Mouse (Mus musculus): ENCODE data around the gene Ltbp2.
A peak's percentile ranks its signal among the peaks of the same experiment; 100 is the strongest.

Ltbp2 gene

DNA sequence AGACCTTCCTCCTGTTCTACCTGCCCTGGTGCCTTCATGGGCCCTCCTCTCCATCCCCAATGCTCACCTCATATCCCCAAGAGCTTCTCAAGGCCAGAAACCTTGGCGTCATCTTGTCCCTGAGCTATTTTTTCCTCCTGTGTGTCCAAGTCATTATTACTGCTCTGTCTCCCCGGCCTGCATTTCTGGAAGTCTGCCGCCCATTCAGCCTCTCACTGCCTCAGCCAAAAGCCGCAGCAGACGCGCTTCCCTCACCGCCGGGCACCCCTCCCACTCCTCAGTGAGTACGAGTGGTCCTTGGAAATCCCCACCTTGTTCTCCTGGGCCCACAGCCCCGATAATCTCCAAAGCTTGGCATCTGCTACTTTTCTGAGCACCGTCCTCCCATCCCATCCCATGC is 3.8 kb upstream of the Ltbp2 start:
- no peak for DNase-seq (ENCODE audit: low spot score in 2 of 2)

DNA sequence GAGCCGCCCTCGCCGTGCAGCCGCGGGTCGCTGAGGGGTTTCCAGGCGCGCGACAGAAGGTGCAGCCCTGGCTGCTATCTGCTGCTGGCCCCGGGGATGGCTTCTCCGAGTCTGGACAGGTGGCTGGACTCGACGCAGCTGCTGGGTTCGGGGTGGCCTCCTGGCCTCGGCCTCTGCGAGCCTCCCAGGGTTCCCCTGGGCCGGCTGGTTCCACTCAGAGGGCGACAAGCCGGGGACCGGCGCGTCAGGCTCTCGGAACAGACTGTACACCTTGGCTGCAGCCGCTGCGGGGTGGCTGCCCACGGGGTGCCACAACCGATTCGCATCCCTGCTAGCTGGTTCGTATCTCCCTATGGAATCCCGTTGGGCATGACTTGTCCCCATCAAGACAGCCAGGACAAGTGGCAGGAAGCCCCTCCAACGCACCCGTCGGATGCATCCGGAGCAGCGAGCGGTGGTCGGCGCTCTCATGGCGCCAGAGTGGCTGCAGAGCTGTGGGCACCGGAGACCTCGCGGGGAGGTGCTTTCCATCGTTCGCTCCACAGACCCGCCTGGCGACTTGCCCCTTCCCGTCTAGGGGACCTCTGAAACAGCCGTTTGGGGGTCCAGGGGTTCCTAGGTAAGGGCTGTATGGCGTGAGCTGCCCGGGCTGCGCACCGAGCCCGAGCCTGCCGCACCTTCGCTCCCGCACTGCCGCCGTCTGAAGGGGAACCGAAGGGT is 411 bp downstream of the Ltbp2 start:
- DNase-seq (ENCODE audit: low spot score in 2 of 2) = no peak

DNA sequence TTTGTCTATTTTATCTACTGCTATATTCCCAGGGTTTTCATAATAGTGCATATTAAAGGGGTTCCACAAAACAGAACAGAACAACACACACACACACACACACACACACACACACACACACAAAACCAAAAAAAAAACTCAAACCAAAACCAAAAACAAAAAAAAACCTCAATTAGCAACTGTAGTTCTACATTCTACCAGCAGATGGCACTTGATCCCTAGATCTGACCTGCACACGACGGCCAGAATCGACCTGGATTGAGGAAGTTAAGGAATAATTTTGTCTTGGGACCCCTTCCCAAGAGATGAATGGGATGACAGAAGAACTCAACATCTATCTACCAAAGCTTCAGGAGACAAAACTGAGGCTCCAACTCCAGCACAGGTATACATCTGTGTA is 2.9 kb downstream of the Ltbp2 start:
- no peak for DNase-seq (ENCODE audit: low spot score in 2 of 2)

DNA sequence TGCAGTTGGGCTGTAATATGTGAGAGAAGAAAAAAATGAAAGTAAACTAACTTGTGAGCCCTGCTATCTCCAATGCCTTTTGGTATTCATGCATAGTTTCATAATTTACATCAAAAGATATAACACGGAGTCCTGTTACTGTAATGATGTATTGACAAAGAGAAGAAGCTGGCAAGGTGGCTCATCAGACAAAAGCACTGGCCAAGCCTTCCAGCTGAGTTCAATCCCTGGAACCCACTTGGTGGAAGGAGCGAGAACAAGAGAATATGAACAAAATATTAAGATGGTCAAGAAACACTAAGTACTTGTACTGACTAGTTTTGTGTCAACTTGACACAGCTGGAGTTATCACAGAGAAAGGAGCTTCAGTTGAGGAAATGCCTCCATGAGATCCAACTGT is 4.0 kb downstream of the Ltbp2 start:
- no peak for DNase-seq (ENCODE audit: low spot score in 2 of 2)

DNA sequence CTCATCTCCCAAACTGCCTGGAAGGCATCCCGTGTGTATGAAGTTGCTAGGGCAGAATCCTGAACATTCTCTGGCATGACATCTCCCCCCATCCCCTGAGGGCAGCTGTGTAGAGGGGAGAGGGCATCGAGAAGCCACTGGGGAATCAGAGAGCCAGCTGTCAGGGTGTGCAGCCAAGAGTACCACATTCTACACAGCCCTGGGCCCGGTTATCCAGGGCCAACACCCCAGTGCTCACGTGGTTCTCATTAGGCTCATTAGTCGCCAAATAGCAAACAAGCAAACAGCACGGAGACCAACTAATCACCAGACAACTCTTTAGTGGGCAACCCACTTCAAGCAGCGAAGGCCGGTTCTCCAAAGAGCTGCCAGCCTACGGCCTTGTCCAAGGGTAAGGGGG is 10.9 kb downstream of the Ltbp2 start:
- no peak for DNase-seq (ENCODE audit: low spot score in 2 of 2)

DNA sequence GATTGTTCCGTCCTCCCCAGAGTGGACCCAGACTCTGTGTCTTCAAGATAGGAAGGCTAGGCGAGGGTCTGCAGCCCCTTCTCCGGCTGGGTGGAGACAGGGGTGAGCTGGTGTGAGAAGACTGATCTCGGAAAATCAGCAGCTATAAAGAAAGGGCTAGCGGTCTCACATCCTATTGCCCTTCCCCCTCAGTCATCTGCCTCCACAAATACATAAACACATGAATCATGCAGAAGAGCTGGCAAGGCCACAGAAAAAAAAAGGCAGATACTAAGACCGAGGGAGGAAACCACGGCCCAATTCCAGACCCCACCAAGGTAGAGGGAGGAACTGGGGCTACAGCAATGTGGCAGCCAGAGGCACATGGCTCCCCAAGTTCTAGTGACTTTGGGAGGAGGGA is 11.5 kb downstream of the Ltbp2 start:
- DNase-seq (ENCODE audit: low spot score in 2 of 2) = no peak

DNA sequence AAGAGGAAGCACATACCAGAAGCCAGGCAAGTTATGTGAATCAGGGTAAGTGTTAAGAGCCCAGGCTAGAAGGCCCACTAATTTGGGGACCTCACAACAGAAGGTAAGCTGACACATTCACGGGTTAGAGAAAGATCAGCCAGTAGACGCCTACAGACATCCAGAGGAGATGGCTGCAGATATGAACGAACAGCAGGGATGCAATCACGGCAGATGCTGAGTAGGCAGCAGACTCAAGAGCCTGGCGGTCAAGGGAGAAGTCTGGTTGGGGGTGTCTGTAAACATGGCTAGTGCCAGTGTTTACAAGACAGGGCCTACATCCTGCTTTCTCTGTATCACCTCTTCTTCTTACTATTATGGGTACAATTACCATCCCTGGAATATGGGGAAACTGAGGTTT is 13.1 kb downstream of the Ltbp2 start:
- DNase-seq (ENCODE audit: low spot score in 2 of 2) = no peak

DNA sequence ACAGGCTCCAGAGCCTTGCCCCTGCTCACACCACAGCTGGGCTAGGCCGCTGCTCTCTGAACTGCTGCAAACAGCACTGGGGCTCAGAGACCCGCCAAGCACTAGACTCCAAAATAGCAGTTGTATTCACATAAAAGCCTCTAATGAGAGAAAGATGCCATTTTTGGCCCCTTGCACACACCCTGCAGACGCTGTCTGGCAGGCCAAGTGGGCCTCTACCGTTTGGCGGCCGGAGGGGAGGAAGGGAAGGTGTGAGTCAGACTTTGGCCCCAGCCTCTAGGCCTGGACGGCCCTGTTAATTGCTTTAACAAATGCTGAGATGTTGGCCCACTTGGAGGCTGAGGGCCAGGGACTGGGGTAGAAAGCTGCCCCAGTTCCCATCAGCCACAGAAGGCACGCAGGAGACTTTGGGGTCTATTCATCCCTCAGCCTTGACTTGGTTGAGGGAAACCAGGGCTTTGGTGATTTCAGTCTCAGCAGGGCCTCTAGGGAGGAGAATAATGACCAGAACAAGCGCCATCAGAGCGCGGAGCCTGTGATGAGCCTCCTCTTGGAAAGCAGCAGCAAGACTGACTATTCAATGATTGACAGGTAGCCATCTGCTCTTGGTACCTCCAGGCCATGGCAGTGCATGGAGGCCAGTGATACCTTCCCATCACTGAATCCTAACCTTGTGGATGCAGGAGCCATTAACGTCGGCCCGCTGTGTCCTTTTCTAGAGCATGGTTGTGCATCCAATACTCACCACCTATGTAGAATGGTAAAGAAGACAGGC is 14.0 kb downstream of the Ltbp2 start:
- DNase-seq (ENCODE audit: low spot score in 2 of 2) = no peak

DNA sequence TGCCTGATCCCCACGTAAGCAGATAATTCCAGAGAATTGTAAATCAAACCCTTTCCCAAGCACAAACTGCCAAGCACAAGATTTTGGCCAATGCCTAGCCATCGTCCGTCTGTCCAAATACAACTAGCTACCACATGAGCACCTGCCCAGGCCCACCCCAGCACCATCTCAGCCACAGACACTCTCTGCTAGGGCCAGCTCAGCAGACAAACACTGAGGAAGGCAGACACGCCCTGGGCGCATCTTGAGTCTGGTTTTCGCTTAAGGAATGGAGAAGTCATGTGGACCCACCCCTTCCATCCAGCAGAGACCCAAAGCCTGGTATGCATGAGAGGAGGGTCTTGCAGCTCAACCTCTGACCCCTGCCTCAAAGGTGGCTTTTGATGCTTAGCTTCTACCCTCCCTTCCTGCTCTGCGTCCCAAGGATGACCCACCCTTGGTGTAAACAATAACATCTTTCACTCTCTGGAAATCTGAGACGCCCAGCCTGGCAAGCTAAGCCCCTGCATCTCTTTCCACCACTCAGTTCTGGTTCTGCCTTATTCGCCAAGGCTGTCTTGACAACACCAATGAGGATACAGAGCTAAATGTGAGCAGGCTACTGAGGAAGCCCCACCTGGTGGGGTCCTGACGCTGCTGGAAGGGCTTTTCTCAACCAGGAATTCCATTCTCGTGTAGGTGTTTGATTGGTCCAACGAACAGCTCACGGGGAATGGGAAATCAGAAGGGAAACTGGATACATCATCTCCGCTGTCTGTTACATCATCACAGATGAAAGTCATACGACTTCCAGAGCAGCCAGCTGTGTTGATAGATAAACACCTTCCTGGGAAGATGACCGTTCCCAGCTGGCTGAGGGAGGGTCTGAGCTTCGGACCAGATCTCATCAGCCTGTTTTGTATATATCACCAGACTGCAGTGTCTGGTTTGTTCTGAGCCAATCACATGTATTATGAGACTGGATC is 17.9 kb downstream of the Ltbp2 start:
- peak in 1 of 2 experiments; percentile 30 for DNase-seq (ENCODE audit: low spot score in 2 of 2)

DNA sequence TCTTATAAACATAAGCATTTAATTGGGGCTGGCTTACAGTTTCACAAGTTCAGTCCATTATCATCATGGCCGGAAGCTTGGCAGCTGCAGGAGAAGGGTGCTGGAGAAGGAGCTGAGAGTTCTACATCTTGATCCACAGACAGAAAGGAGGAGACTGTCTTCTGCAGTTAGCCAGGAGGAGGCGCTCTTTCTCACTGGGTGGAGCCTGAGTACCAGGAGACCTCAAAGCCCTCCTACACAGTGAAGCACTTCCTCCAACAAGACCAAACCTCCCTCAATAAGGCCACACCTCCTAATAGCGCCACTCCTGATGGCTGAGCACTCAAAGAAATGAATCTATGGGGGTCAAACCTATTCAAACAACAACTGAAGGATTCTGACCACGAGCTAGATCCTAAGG is 18.6 kb downstream of the Ltbp2 start:
- peak in 1 of 2 experiments; percentile 34 for DNase-seq (ENCODE audit: low spot score in 2 of 2)

DNA sequence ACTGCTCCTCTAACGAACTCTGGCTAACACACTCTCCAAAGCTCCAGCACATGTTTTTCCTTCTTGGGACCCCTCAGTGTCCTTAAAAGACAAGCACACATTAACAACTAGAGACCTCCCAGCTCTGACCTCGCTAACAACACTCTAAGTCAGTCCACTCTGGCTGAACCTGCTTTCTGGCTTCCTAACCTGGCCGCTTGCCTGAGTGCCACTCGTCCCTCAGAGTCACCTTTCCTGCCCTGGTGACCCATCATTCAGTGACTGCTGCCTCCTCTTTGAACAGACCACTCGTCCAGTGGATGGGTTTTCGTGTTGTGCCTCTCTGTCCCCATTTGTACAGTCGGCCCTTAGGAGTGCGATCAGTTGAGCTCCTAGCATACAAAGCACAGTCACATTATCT is 19.8 kb downstream of the Ltbp2 start:
- DNase-seq (ENCODE audit: low spot score in 2 of 2) = no peak

DNA sequence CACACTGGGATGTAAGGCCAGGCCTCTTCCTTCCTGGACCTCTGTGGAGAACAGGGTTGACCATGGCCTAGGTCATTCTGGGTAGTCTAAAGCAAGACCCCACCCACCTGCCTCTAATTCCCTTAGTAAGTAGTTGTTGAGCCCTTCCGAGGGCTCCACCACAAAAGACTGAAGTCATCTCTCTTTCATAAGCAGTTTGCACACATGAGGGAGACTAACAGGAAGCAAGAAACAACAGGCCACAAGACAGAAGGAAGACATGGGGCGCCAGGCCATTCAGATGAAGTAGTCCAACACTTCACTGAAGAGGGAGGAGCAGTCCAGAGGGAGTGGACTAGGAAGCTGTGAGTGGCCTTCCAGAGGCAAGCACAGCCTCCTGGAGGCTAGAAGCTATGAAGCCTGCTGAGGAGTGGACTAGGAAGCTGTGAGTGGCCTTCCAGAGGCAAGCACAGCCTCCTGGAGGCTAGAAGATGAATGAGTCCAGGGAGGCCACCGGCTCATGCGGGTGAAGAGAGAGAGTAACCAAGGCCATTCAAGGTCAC is 21.2 kb downstream of the Ltbp2 start:
- no peak for DNase-seq (ENCODE audit: low spot score in 2 of 2)

DNA sequence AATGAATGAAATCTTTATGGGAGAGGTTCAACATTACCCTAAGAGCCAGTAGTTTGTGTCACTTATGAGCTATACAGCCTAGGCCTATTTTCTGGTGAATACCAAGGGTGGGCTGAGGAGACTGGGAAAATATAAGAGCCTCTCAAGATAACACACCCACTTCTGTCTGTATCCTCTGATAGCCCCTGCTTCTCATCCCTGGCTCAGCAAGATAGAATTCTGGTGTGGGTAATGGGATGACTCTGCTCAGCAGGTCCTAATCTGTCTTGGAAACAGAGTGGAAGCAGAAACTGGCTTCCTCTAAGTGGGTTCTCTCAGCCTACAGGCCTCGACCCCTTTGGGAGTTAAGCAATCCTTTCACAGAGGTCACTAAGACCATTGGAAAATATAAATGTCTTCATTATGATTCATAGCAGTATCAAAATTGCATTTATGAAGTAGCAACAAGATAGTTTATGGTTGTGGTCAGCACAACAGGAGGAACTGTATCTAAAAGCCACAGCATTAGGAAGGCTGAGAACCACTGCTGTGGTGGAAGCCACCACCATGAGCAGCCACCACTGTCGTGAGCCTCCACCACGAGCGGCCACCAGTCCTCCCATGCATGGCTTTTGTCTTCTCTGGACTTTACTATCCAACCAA is 21.8 kb downstream of the Ltbp2 start:
- DNase-seq (ENCODE audit: low spot score in 2 of 2) = no peak

DNA sequence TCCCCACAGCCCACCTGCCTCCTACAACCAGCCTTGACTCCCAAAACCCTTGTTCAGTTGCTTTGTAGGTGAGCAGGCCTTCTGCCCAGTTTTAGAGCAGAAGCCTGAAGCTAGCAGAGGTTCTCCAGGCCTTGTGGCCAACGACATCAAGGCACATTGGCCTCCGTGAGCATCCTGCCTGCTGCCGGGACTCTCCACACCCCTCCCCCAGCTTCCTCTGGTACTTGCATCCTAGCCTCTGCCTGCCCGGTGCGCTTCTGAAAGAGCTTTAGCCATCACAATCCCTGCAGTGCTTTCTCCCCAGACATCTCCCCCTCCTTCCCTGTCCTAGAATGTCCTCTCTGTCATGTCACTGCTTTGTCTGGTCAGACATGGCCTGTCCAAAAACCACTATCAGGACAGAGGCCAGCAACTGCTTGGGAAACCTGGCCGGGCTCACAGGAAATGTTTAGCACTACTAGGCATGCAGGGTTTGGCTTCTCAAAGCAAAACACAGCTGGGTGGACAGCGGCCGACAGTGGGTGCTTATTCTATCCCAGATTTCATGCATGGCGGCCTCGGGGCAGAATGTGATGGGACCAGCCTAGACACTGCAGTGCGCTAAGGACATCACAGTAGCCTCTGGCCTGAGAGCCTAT is 24.8 kb downstream of the Ltbp2 start:
- no peak for DNase-seq (ENCODE audit: low spot score in 2 of 2)

DNA sequence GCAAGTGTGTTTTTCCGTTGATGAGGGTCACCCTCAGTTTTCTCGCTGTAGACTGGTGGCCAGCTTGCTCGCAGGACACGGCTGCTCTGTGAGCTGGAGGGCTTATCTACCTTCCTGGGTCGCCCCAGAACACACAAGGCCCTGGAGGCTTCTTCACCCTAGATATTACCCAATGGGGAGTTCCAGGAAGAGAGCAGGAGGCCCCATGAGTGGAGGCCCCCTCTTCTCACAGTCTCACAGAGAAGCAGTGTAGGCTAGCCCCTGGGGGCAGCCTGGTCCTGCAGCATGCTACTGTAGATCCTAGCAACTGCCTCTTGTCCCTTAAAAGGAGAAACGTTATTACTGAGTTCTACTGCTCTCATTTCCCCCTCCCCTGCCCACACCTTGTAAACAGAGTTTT is 28.4 kb downstream of the Ltbp2 start:
- no peak for DNase-seq (ENCODE audit: low spot score in 2 of 2)

DNA sequence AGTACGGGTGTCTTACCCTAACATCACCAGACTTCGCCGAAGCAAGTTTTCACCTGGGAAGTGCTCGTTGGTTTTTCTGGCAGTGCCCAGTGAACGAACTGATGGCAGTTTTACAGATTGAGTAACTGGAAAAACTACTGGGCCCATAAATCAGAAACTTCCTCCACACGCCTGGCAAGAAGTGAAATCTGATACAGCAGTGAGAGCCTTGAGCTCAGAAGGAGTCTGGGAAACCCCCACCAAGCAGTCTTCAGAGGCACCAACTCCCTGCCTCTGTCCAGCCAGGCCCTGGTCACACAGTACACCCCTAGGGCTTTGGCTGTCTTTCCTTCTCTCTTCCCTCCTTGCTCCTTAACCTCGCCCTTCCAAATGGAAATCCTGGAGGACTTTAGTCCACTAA is 28.9 kb downstream of the Ltbp2 start:
- no peak for DNase-seq (ENCODE audit: low spot score in 2 of 2)

DNA sequence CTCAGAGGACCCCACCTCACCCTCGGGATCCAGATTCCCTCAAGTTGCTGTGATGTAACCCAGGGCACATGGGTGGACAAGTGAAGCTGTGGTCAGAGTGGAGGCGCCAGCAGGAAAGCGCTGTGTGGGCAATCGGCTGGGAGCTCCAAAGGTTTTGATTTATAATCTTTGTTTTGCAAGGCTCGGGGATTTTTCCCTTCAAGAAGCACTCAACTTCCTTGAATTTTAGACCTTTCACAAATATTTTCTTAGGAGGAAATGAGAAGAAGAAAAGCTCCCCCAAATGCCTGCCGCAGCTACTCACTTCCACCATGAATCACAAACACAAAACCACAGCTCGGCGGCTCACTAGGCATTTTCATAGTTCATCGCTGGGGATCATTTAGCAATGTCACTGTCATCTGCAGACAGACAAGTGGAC is 29.7 kb downstream of the Ltbp2 start:
- DNase-seq (ENCODE audit: low spot score in 2 of 2) = no peak

DNA sequence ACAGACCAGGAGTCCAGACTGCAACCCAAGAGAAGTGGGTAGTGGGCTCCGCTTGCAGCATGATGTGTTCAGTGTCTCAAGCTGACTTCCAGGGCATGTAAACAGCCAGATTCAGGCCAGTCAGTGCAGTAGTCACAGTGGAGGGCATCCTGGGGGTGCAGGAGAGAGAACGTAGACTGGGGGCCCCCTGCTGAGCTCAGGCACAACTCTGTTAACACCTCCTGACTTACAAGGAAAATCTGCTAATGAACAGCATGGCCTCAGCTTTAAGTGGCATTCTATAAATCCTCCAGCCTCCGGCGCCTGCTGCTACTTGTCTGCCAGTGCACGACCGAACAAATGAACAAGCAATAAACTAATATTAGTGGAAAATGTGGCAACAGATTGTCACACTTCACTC is 33.6 kb downstream of the Ltbp2 start:
- no peak for DNase-seq (ENCODE audit: low spot score in 2 of 2)

DNA sequence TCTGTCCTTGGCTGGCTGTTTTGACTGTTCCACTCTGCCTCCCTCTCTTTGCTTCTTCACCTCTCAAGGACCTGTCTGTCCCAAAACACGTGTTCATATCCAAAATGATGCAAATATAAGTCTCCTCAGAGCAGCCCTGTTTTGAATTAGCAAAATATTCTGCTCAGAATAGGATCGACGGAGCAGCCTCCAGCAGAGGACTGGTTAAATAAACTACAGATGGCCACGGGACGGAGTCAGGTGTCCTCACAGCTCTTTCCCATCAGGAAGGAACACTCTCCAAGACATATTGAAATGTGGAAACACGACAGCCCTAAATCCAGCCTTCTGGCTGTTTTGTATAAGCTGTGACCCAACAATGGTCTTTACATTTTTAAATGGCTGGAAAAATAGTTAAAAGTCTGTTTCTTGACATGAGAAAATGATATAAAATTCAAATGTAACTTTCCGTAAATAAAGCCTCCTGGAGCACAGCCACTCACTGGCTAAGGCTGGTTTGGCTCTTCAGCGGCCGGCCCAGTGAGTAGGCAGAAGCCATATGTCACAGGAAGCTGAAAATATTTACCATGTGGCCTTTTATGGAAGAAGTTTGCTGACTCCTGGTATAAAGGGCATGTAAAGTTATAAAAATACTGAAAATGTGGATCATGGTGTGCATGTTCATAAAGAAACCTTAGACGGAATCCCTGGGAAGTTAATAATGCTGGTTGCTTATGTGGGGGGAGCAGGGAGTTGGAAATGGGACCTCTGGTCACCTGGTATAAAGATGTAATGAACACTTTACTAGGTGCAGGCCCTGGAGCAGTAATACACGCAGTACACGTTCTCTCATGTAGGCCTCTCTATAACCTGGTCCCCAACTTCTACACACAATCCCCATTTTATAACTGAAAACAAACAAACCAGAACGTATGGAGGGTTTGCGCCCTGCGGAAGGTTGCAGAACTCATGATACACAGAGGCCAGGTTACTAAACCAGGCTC is 34.9 kb downstream of the Ltbp2 start:
- no peak for DNase-seq (ENCODE audit: low spot score in 2 of 2)

DNA sequence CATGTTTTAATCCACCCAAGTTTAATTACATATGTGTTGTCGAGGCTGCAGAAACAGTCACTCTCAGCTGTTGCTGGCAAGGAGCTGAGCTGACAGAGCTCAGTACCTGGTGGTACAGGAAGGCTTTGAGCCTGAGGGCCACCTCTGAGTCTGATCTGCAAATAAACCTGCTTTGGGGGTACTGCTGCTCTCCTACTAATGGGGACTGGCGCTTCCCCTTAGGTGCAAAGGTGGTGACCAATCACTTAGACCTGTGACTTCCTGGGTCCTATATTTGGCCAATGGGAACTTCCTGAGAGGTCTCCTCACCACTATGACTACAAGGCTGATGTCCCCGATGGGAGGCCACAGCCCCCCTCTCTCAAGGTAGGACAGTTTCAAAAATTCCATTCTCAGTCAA is 35.6 kb downstream of the Ltbp2 start:
- DNase-seq (ENCODE audit: low spot score in 2 of 2) = no peak

Data from spleen, postnatal 14 days (tissue).